Mouse (Mus musculus) lung, adult 2 months (tissue): ENCODE results near the gene Arl8b.

Source experiments
- CTCF ChIP-seq: fragments of 200-500 bp; IDR thresholded peaks from 2 replicates; pipeline ENCODE4 v1.5.1; 2011; ENCODE audit warnings: mild to moderate bottlenecking, low read length, control low read depth; ENCODE audit not compliant: insufficient read depth
- POLR2A ChIP-seq: fragments of 200-500 bp; IDR thresholded peaks from 2 replicates; pipeline ENCODE4 v1.6.1; 2011; ENCODE audit warnings: low read depth, mild to moderate bottlenecking, control low read depth, low read length, borderline replicate concordance; ENCODE audit errors: extremely low read depth

DNA sequence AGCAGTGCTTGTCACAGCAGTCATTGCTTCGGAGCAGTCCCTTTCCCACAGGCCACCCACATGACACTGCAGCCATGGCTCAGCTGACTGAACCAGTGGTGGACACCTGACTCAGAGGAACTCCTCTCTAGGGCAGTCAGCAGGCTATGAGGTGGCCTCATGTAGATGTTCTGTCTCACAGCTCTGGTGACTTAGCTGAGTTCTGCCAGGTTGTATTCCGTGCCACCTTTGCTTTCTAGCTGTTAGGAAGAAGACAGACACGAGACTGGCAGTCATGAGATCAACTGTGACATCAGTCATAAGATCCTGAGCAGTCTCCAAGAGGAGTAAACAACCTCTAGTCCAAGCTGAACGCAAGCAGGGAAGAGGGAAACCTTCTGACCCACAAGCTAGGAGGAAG is 42.3 kb upstream of the Arl8b start:
- TF ChIP-seq POLR2A, result no peak
- no peak for TF ChIP-seq CTCF
